Mouse (Mus musculus) neural tube, embryonic 13.5 days (tissue): ENCODE data around the gene Macrod2. TPM values are rescaled to one million over a fixed set of nuclear protein-coding genes. Genes with fewer than 3 reads are reported as not detected.

ENCODE experiments used
- ATAC-seq: fragments of 200-750 bp; cut with Nextera tagmentation; 2 replicates; pipeline ENCODE4 v1.8.0; 2017; ENCODE audit warnings: low read depth, mild to moderate bottlenecking, moderate TSS enrichment, moderate library complexity
- H3K27ac ChIP-seq: fragments of 300-500 bp; sonication (generic); replicated peaks from 2 replicates; pipeline ENCODE4 v1.5.1; 2015; ENCODE audit warnings: moderate library complexity, mild to moderate bottlenecking, inconsistent platforms
- H3K27me3 ChIP-seq: fragments of 300-500 bp; sonication (generic); 2 replicates; pipeline ENCODE4 v1.6.1; 2015; ENCODE audit warnings: mild to moderate bottlenecking, inconsistent platforms
- H3K36me3 ChIP-seq: fragments of 300-500 bp; sonication (generic); 2 replicates; pipeline ENCODE4 v1.6.1; 2015; ENCODE audit warnings: mild to moderate bottlenecking, inconsistent platforms
- H3K4me1 ChIP-seq: fragments of 300-500 bp; sonication (generic); replicated peaks from 2 replicates; pipeline ENCODE4 v1.6.1; 2015; ENCODE audit warnings: inconsistent platforms
- H3K4me2 ChIP-seq: fragments of 300-500 bp; sonication (generic); 2 replicates; pipeline ENCODE4 v1.6.1; 2015; ENCODE audit warnings: inconsistent platforms, mild to moderate bottlenecking, moderate library complexity
- H3K4me3 ChIP-seq: fragments of 300-500 bp; sonication (generic); 2 replicates; pipeline ENCODE4 v1.5.1; 2015; ENCODE audit warnings: mild to moderate bottlenecking, inconsistent platforms
- H3K9ac ChIP-seq: fragments of 300-500 bp; sonication (generic); 2 replicates; pipeline ENCODE4 v1.6.1; 2015; ENCODE audit warnings: moderate library complexity, mild to moderate bottlenecking, inconsistent platforms
- H3K9me3 ChIP-seq: fragments of 300-500 bp; sonication (generic); 2 replicates; pipeline ENCODE4 v1.6.1; 2016; ENCODE audit warnings: inconsistent platforms
- WGBS: fragments of 180-500 bp; shearing (Covaris S2); methylation state at CpG from one replicate; pipeline ENCODE4 v1.1.7; 2015; 5-methylcytosine and 5-hydroxymethylcytosine counted together
- polyA plus RNA-seq: library from polyadenylated mRNA; unstranded; fragments of >200 nt; fragmentation: Nextera tagmentation; extraction: Ambion mirVana; gene quantifications from 2 replicates; pipeline ENCODE4 v1.2.1, GENCODE M21; 2015

Gene Macrod2
- polyA plus RNA-seq, 1 experiment from 2014 or later = 78.9 TPM

- no peaks in the 10 kb centered on the region for H3K36me3 ChIP-seq
- ATAC-seq = peak; percentile 61
- no peak overlapping the region for H3K4me3 ChIP-seq
- WGBS = 14% methylated on average over 4 of the region's 4 CpGs
- H3K4me2 ChIP-seq = no peak overlapping the region
- no peak overlapping the region for H3K27ac ChIP-seq
- peaks cover 8% of the 10 kb centered on the region for H3K4me1 ChIP-seq
- no peaks in the 10 kb centered on the region for H3K27me3 ChIP-seq
- H3K9me3 ChIP-seq = no peaks in the 10 kb centered on the region
- H3K9ac ChIP-seq = no peak overlapping the region
These were observed 661.8 kb downstream of the Macrod2 start for GRCm38 (mm10) chr2:141056685-141057454.

GRCm38 (mm10) chr2:141057455-141057833 is 662.3 kb downstream of the Macrod2 start:
- WGBS = 30% methylated on average over 4 of the region's 4 CpGs
- Histone ChIP-seq H3K27ac (no peak overlapping the region), H3K4me2 (no peak overlapping the region), H3K9me3 (no peaks in the 10 kb centered on the region), H3K9ac (no peak overlapping the region), H3K36me3 (no peaks in the 10 kb centered on the region), H3K4me3 (no peak overlapping the region), H3K27me3 (no peaks in the 10 kb centered on the region), H3K4me1 (peaks cover 8% of the 10 kb centered on the region)
- no peak for ATAC-seq

GRCm38 (mm10) chr2:141073981-141074855 is 679.1 kb downstream of the Macrod2 start:
- Histone ChIP-seq H3K4me1 (peaks cover 3% of the 10 kb centered on the region; the same call in 1 of the 2 replicates), H3K9ac (no peak overlapping the region), H3K4me2 (no peak overlapping the region), H3K9me3 (no peaks in the 10 kb centered on the region), H3K27me3 (no peaks in the 10 kb centered on the region), H3K36me3 (no peaks in the 10 kb centered on the region), H3K4me3 (no peak overlapping the region), H3K27ac (0 out of 2 replicates have a peak overlapping the region, but pooled peaks have one; percentile 42)
- ATAC-seq = no peak
- WGBS = 43% methylated on average over 8 of the region's 8 CpGs

- Histone ChIP-seq H3K9me3 (no peaks in the 10 kb centered on the region), H3K27ac (no peak overlapping the region), H3K4me3 (no peak overlapping the region), H3K4me2 (no peak overlapping the region), H3K9ac (no peak overlapping the region), H3K27me3 (no peaks in the 10 kb centered on the region), H3K4me1 (peaks cover 3% of the 10 kb centered on the region; the same call in 1 of the 2 replicates), H3K36me3 (no peaks in the 10 kb centered on the region)
- no peak for ATAC-seq
These were observed 683.1 kb downstream of the Macrod2 start for GRCm38 (mm10) chr2:141078221-141078620.

GRCm38 (mm10) chr2:141091320-141091719 is 696.2 kb downstream of the Macrod2 start:
- 84% methylated on average over 3 of the region's 3 CpGs for WGBS
- no peak for ATAC-seq
- Histone ChIP-seq H3K9ac (no peak overlapping the region), H3K27me3 (no peaks in the 10 kb centered on the region), H3K36me3 (no peaks in the 10 kb centered on the region), H3K4me3 (no peak overlapping the region), H3K4me2 (no peak overlapping the region), H3K9me3 (no peaks in the 10 kb centered on the region), H3K27ac (no peak overlapping the region), H3K4me1 (no peaks in the 10 kb centered on the region)

GRCm38 (mm10) chr2:141117579-141117978 is 722.5 kb downstream of the Macrod2 start:
- Histone ChIP-seq H3K27ac (no peak overlapping the region), H3K36me3 (no peaks in the 10 kb centered on the region), H3K4me1 (no peaks in the 10 kb centered on the region), H3K4me2 (no peak overlapping the region), H3K27me3 (no peaks in the 10 kb centered on the region), H3K9me3 (no peaks in the 10 kb centered on the region), H3K4me3 (no peak overlapping the region), H3K9ac (no peak overlapping the region)
- WGBS = 71% methylated on average over 1 of the region's 1 CpGs
- no peak for ATAC-seq

GRCm38 (mm10) chr2:141123875-141124274 is 728.8 kb downstream of the Macrod2 start:
- Histone ChIP-seq H3K9me3 (no peaks in the 10 kb centered on the region), H3K4me3 (no peak overlapping the region), H3K4me1 (no peaks in the 10 kb centered on the region), H3K4me2 (no peak overlapping the region), H3K36me3 (no peaks in the 10 kb centered on the region), H3K27me3 (no peaks in the 10 kb centered on the region), H3K27ac (no peak overlapping the region), H3K9ac (no peak overlapping the region)
- no peak for ATAC-seq
- 85% methylated on average over 1 of the region's 1 CpGs for WGBS

GRCm38 (mm10) chr2:141125638-141126037 is 730.5 kb downstream of the Macrod2 start:
- Histone ChIP-seq H3K9me3 (no peaks in the 10 kb centered on the region), H3K9ac (no peak overlapping the region), H3K4me3 (no peak overlapping the region), H3K4me2 (no peak overlapping the region), H3K27ac (no peak overlapping the region), H3K36me3 (no peaks in the 10 kb centered on the region), H3K27me3 (no peaks in the 10 kb centered on the region), H3K4me1 (no peaks in the 10 kb centered on the region)
- ATAC-seq = no peak

GRCm38 (mm10) chr2:141142266-141142665 is 747.2 kb downstream of the Macrod2 start:
- WGBS = 30% methylated on average over 2 of the region's 2 CpGs
- H3K9me3 ChIP-seq = no peaks in the 10 kb centered on the region
- H3K4me1 ChIP-seq = peaks cover 4% of the 10 kb centered on the region
- no peaks in the 10 kb centered on the region for H3K27me3 ChIP-seq
- H3K4me3 ChIP-seq = no peak overlapping the region
- no peak for ATAC-seq
- H3K27ac ChIP-seq = no peak overlapping the region
- no peak overlapping the region for H3K9ac ChIP-seq
- H3K4me2 ChIP-seq = no peak overlapping the region
- no peaks in the 10 kb centered on the region for H3K36me3 ChIP-seq

- 65% methylated on average over 7 of the region's 7 CpGs for WGBS
- H3K27ac ChIP-seq = 0 out of 2 replicates have a peak overlapping the region, but pooled peaks have one; percentile 0
- peaks cover 11% of the 10 kb centered on the region for H3K4me1 ChIP-seq
- H3K4me3 ChIP-seq = no peak overlapping the region
- no peak overlapping the region for H3K4me2 ChIP-seq
- H3K36me3 ChIP-seq = no peaks in the 10 kb centered on the region
- H3K27me3 ChIP-seq = no peaks in the 10 kb centered on the region
- no peak overlapping the region for H3K9ac ChIP-seq
- no peaks in the 10 kb centered on the region for H3K9me3 ChIP-seq
- ATAC-seq = peak; percentile 56; the same call in 1 of the 2 replicates
These were observed 757.1 kb downstream of the Macrod2 start for GRCm38 (mm10) chr2:141152011-141152772.

GRCm38 (mm10) chr2:141155972-141156371 is 760.9 kb downstream of the Macrod2 start:
- no peak overlapping the region for H3K27ac ChIP-seq
- H3K27me3 ChIP-seq = no peaks in the 10 kb centered on the region
- ATAC-seq = no peak
- H3K9me3 ChIP-seq = no peaks in the 10 kb centered on the region
- 59% methylated on average over 4 of the region's 4 CpGs for WGBS
- H3K9ac ChIP-seq = no peak overlapping the region
- H3K4me3 ChIP-seq = no peak overlapping the region
- peaks cover 25% of the 10 kb centered on the region for H3K4me1 ChIP-seq
- no peak overlapping the region for H3K4me2 ChIP-seq
- H3K36me3 ChIP-seq = no peaks in the 10 kb centered on the region
